Mouse (Mus musculus) adrenal gland, postnatal 36 days (tissue): ENCODE results near the gene Nmrk1. TPM values are rescaled to one million over a fixed set of nuclear protein-coding genes. Genes with fewer than 3 reads are reported as not detected.

Experiments
- DNase-seq, 2 experiments: peaks; one replicate each; pipeline ENCODE4 v3.0.0; 2021; ENCODE audit warnings: mixed read lengths in 1 of 2
- total RNA-seq, 2 experiments: library from RNA; stranded (reverse); gene quantifications; 2 replicates each; pipeline ENCODE4 v1.2.3; 2021

Gene Nmrk1
- total RNA-seq, 2 experiments from 2014 or later: 9.0 to 17.7 TPM

GRCm38 (mm10) chr19:18654330-18654729, 22.6 kb downstream of the Nmrk1 start:
- no peak for DNase-seq

DNA sequence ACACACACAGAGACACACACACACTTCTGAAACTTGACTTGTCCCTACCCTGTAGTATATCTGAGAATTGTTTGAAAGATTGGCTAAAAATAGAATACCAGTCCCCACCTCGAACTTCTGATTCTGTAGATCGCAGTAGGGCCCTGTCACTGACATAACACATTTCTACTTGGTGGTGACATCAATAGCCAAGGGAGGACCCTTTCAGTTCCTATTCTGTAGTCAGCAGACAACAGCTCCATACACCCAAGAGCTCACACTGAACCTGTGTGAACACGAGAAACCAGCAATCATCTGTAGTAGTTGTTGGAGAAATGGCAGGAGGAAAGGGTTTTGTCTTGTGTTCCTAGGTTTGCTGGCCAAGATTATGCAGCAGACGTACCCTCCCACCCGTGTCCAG, 23.2 kb downstream of the Nmrk1 start:
- DNase-seq: no peak

DNA sequence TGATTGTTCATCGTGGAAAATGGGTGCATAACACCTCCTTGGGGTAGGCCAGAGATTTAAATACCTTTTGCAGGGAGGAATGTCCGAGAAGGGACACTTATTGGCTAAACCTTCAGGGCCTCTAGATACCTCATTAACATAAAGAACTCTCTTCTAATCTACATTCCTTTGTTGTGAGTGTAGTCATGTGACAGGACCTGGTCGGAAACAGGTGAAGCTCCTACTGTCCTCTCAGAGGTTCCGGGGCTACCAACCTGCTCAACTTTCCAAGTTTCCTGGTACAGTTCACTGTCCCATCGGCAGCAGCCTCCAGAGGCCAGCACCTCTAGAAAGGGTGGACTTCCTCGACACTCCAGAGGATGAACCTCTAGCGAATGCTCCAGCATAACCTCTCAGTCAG, 24.2 kb downstream of the Nmrk1 start:
- no peak for DNase-seq

DNA sequence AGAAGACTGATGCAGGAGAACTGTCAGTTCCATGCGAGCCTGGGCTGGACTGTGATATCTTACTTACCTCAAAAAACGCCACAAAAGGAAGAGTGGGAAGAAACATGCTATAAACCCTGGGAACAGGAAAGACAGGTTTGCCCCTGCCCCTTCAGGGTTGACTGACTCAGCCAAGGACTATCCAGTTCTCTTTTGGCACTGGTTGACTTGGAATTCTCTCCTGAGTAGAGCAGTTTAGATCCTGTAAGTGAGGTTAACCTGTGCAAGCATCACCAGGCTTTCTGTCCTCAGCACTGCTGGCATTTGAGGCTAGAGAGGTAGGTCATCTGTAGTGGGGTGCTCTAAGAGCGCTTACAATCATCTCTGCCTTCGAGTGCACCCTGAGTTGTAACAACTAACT, 26.7 kb downstream of the Nmrk1 start:
- DNase-seq: no peak

- DNase-seq: no peak
Measured at GRCm38 (mm10) chr19:18659349-18659748, 27.6 kb downstream of the Nmrk1 start.

DNA sequence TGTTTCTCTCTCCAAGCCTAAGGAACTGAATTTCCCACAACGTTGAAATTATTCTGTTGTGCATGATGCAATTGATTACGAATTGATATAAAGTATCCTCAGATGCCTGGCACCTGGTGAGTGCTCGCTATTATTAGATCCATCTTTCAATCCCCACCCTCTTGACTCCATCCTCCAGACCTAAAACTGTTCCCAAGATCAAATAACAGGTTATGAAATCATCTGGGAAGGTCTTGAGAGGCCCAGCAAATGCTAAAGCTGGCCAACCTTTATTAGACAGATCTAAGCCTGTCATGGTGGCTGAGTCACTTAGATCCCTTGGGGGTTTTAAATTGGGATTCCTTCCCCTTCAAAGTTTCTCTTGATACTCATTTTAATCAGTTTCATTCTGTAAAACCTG, 28.7 kb downstream of the Nmrk1 start:
- no peak for DNase-seq

- DNase-seq: no peak
Measured at GRCm38 (mm10) chr19:18661683-18662082, 29.9 kb downstream of the Nmrk1 start.

- no peak for DNase-seq
Measured at GRCm38 (mm10) chr19:18663904-18664303, 32.2 kb downstream of the Nmrk1 start.

DNA sequence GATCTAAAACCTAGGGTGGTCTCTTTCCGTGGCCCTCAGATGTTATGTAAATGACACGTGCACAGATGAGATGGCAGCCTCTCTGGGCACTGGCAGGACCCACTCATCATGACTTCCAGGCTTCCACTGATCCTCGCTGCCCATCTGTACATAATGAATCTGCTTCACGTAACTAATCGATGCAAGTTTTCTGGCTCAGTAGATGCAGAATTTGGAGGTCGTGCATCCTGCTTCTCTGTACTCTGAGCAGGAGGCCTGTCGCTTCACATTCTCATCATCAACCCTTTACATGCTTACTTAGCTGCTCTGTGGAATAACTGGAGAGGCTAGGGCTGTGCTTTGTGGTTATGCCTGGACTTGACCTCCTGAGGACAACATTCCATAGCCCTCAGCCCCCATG, 35.2 kb downstream of the Nmrk1 start:
- no peak for DNase-seq

GRCm38 (mm10) chr19:18669551-18669950, 37.8 kb downstream of the Nmrk1 start:
- no peak for DNase-seq

DNA sequence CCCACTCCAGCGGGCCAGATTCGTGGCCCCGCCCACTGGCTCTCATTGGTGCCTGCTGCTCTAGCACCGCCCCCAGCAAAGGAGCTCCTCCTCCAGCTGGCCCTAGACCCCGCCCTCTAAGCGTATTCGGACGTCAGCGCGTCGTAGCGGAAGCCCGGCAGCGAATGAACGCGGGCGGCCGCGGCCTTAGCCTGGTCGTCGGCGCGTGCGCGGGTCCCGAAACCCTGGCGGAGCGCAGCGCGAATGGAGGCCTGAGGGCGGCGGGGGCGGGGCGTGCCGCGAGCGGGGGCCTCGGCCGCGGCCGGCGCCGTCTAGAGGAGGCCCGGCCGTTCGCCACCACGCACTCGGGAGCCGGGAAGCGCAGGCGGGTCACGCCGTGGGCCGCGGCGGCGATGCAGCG, 38.9 kb downstream of the Nmrk1 start, which contains the start of gene Carnmt1:
Gene Carnmt1 (plus strand): TSS at position 157 of the 400 bp plus-strand sequence.
- peak; percentile 99 for DNase-seq

GRCm38 (mm10) chr19:18671056-18671741, 39.4 kb downstream of the Nmrk1 start:
- peak; percentile 59 to 67 for DNase-seq

DNA sequence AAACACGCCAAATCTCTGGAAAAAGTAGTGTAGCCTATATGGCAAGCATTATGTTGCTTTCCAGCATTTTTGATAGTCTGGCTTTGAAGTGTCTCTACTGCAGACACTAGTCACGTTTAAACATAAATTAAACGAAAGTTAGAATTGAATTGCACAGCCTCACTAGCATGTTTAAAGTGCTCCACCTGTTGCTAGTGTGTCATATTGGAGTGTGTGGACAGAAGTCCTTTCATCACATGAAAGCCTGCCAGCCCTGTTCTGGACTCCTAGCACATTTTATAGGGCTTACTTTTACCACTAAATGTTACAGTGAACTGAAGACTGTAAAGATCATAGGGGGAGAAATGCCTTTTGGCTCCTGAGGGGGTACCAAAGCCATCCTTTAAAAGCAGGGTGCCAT, 40.7 kb downstream of the Nmrk1 start:
- no peak for DNase-seq

DNA sequence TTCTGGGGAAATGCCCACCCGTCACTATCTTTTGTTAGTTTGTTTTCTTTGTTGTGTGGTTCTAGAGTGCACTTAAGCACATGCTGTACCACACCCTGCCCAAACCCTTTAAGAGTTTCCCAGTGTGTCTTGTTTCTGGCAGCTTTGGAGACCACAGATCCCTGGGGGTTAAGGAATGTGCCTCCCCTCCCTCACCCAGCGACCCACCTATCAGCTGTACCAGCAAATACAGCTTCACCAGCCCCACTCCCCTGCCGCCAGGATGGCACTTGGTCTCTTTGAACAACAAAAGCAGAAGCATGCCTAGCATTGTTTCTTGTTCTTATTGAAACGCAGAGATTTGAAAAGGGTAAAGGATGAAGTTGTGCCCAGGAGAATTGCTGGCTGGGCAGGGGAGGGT, 41.4 kb downstream of the Nmrk1 start:
- no peak for DNase-seq

DNA sequence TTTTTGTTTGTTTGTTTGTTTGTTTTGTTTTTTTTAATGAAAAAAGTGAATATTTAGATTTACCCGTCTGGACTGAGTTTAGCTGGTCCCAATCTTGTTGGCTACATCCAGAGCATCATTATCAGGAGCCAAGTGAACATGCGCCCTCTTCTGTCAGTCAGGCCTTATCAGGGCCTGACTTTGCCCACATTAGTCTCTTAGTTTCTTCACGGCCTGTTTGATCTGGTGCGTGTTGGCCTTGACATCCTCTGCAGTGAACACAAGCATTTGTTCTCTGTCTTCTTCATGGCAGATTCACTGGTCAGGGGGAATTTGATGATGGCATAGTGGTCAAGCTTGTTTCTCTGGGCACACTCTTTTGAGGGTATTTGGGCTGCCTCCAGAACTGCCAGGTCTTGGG, 50.4 kb downstream of the Nmrk1 start:
- DNase-seq: peak; percentile 39 to 44

- DNase-seq: peak; percentile 31 to 41
Measured at GRCm38 (mm10) chr19:18687556-18687955, 55.8 kb downstream of the Nmrk1 start.

DNA sequence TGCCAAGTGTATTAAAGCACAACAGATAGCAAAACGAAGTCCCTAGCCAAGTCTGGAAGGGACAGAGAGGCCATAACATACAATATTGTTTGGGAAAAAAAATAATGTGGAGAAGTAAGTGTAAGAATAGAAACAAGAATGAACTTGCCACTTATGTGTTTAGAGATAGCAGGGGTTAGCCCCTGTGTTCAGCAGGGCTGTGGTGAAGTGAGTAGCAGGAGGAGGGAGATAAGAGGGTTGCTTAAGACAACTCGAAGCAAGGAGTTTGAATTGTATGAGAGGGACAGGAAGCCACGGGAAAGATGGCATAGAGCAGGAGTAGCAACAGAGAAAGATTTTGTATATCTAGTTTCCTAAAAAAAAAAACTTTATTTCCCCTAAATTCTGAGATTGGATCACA, 60.4 kb downstream of the Nmrk1 start:
- no peak for DNase-seq

- no peak for DNase-seq
Measured at GRCm38 (mm10) chr19:18692768-18693167, 61.0 kb downstream of the Nmrk1 start.

DNA sequence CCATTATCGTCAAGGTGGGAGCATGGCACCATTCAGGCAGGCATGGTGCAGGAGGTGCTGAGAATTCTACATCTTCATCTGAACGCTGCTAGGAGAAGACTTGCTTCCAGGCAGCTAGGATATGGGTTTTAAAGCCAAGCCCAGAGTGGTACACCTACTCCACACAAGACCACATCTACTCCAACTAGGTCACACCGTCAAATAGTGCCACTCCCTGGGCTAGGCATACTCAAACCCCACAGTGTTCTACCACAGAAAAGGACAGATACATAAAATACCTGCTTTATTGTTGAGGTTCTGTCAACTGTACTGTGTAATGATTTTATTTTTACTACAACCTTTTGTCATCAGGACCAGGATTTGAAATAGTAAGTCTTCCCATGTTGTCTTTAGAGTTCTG, 63.4 kb downstream of the Nmrk1 start:
- DNase-seq: no peak

GRCm38 (mm10) chr19:18695552-18695951, 63.8 kb downstream of the Nmrk1 start:
- no peak for DNase-seq
